Mouse (Mus musculus): ENCODE measurements around the gene Vdac1. TPM values are rescaled to one million over a fixed set of nuclear protein-coding genes. Genes with fewer than 3 reads are reported as not detected.
A peak's percentile ranks its signal among the peaks of the same experiment; 100 is the strongest.

Gene Vdac1
- polyA plus RNA-seq, 1 experiment from 2014 or later = 244 TPM

- Histone ChIP-seq H3K4me2 (replicated peaks) (no peak overlapping the region), H3K9me3 (no peaks in the 10 kb centered on the region), H3K4me1 (peaks cover 10% of the 10 kb centered on the region; the same call in 1 of the 2 replicates), H3K36me3 (no peaks in the 10 kb centered on the region), H3K9ac (no peak overlapping the region), H3K4me3 (no peak overlapping the region), H3K27ac (no peak overlapping the region), H3K27me3 (no peaks in the 10 kb centered on the region)
- WGBS = 76% methylated on average over 8 of the region's 8 CpGs
- no peak for ATAC-seq (ENCODE audit: low FRiP score, low read depth)
Measured at GRCm38 (mm10) chr11:52433076-52433796, 72.6 kb downstream of the Vdac1 start.

GRCm38 (mm10) chr11:52433797-52434195 is 73.1 kb downstream of the Vdac1 start:
- peaks cover 10% of the 10 kb centered on the region; the same call in 1 of the 2 replicates for H3K4me1 ChIP-seq
- no peak overlapping the region for H3K4me2 ChIP-seq (replicated peaks)
- H3K27ac ChIP-seq = no peak overlapping the region
- no peak for ATAC-seq (ENCODE audit: low FRiP score, low read depth)
- no peaks in the 10 kb centered on the region for H3K27me3 ChIP-seq
- H3K9ac ChIP-seq = no peak overlapping the region
- H3K36me3 ChIP-seq = no peaks in the 10 kb centered on the region
- H3K4me3 ChIP-seq = no peak overlapping the region
- WGBS = 62% methylated on average over 2 of the region's 2 CpGs
- no peaks in the 10 kb centered on the region for H3K9me3 ChIP-seq

- no peak for ATAC-seq (ENCODE audit: low FRiP score, low read depth)
- Histone ChIP-seq H3K4me2 (replicated peaks) (no peak overlapping the region), H3K27me3 (no peaks in the 10 kb centered on the region), H3K9me3 (no peaks in the 10 kb centered on the region), H3K36me3 (no peaks in the 10 kb centered on the region), H3K4me3 (no peak overlapping the region), H3K27ac (no peak overlapping the region), H3K4me1 (peaks cover 10% of the 10 kb centered on the region; the same call in 1 of the 2 replicates), H3K9ac (no peak overlapping the region)
- 84% methylated on average over 5 of the region's 5 CpGs for WGBS
Measured at GRCm38 (mm10) chr11:52435466-52435865, 74.8 kb downstream of the Vdac1 start.

GRCm38 (mm10) chr11:52437123-52437522 is 76.5 kb downstream of the Vdac1 start:
- 13% methylated on average over 10 of the region's 10 CpGs for WGBS
- Histone ChIP-seq H3K36me3 (no peaks in the 10 kb centered on the region), H3K4me3 (no peak overlapping the region), H3K27ac (no peak overlapping the region), H3K9me3 (no peaks in the 10 kb centered on the region), H3K9ac (peak overlapping the region; percentile 6; the same call in 1 of the 2 replicates), H3K4me2 (replicated peaks) (peak overlapping the region; percentile 46), H3K27me3 (no peaks in the 10 kb centered on the region), H3K4me1 (peaks cover 10% of the 10 kb centered on the region; the same call in 1 of the 2 replicates)
- ATAC-seq (ENCODE audit: low FRiP score, low read depth) = peak; percentile 36

Other genes with a start within 250 kb of the Vdac1 start
- gene Olfr1373, start 215.3 kb upstream of the Vdac1 start, polyA plus RNA-seq (2015; fragmentation: Nextera tagmentation; extraction: Ambion mirVana) = not detected in 2 replicates
- gene Olfr1371, start 146.9 kb upstream of the Vdac1 start, polyA plus RNA-seq (2015; fragmentation: Nextera tagmentation; extraction: Ambion mirVana) = not detected in 2 replicates
- gene Skp1a, start 128.9 kb upstream of the Vdac1 start, polyA plus RNA-seq (2015; fragmentation: Nextera tagmentation; extraction: Ambion mirVana) = 926 and 931 TPM in 2 replicates
- gene Tcf7, start 77.8 kb upstream of the Vdac1 start, polyA plus RNA-seq (2015; fragmentation: Nextera tagmentation; extraction: Ambion mirVana) = 8.0 and 8.5 TPM in 2 replicates
- 192 and 205 TPM in 2 replicates for gene 9530068E07Rik, start 35.6 kb downstream of the Vdac1 start, polyA plus RNA-seq (2015; fragmentation: Nextera tagmentation; extraction: Ambion mirVana)